Mouse (Mus musculus) layer of hippocampus, postnatal 25 days (tissue): ENCODE measurements around the gene P3h3. TPM values are rescaled to one million over a fixed set of nuclear protein-coding genes. Genes with fewer than 3 reads are reported as not detected.

Experiments
- DNase-seq, 2 experiments: peaks; one replicate each; pipeline ENCODE4 v3.0.0; 2022; ENCODE audit warnings: mixed read lengths in 2 of 2, low spot score in 1 of 2; ENCODE audit errors: extremely low spot score in 1 of 2
- total RNA-seq, 2 experiments: library from RNA; stranded (reverse); gene quantifications; 2 replicates each; pipeline ENCODE4 v1.2.3; 2021

P3h3 gene
- total RNA-seq, 2 experiments from 2014 or later: 18.5 to 30.1 TPM

DNA sequence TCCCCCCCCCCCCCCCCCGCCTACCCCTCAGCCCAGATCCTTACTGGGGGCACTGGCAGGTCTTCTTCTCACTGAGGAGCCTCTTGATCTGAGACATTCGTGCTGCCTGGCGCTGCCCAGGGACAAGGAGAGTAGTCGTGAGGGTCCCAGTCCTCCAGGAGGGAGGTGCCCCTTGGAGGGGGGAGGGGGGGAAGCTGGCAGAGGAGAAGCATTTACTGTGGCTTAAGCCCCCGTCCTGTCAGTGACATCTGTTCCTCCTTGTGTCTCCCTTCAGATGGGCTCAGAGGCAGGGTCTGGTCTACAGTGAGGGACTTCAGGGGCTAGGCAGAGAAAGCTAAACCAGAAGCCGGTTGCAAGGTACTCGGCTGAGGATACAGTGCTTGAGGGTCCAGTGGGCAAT, 9.0 kb upstream of the P3h3 start:
- no peak for DNase-seq

DNA sequence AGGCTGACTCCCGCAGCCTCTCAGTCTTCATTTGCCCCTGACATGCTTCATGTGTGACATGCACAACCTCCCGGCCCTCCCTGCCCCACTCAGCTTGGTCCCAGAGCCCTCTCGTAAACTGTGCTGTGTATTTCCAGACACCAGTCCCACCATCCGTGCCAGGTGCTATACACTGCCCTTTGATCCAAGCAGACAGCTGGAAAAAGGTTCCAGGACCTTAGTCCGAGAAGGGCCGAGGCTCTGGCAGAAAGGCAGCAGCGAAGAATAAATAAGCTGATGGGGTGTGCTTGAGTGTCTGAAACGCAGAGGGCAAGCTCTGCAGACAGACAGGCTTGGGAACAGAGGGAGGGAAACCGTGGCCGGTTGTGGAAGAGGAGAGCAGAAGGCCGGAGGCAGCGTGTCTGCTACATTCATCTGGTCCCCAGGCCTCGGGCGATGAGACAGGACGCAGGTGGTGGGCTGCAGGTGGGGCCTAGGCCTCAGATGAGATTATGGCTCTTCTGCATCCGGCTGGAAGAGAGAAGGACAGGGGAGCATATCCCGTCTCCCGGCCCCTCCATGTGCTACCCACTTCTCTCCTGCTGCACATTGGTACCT, 8.3 kb upstream of the P3h3 start:
- no peak for DNase-seq

DNA sequence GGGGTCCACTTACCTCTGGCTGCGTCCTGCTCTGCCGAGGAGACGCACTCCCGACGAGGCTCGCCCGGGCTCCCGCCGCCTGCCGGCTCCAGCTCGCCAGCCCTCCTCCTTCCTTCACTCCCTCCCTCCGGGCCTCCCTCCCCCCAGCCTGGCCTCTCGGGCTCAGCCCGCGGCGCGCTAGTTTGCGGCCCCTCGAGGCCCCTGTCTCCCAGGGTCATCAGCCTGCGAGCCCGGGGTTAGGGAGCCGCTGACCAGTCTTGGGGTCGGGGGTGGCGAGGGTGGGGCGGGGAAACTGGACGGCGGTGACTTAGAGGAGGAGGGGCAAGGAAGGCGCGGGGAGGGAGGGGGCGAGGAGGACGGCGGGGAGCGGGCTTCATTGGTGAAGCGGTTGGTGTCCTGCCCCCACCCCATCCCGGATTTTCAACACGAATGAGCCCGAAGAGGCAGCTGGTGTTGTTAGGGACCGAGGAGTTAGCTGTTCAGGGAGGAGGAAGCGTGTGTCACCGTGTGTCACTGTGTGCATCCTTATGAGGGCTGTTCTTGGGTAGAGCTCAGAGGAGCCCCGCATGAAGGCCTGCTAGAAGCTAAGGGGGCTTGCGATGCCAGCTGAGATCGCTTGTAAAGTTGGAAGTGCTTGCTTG, 6.2 kb upstream of the P3h3 start, which contains the start of gene Gpr162:
Gene Gpr162 (minus strand): TSS at position 326 of the 641 bp plus-strand sequence.
- DNase-seq: peak; percentile 58

DNA sequence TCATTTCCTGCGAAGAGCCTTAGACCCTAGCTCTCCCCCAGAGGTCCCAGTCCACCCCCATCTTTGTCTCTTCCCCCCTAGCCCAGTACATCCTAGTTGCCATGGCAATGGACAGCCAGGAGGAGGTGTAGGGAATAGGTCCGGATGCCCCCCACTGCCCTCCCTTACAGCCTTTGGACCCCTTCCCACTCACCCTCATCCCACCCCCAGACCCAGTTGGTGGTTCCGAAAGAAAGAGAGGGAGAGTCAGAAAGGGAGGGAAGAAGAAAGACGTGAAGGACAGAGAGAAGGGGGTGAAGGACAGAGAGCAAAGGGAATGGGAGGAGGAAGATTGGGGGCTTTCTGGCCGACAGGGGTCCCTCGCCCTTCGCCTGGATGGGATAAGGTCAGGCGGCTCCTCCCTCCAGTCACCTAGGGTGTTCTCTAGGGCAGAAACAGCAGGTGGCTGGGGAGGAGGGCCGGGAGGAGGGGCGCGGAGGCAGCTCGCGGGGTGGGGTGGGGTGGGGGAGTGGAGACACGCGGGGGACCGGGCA, 5.6 kb upstream of the P3h3 start:
- DNase-seq: peak in 1 of 2 experiments; percentile 33

DNA sequence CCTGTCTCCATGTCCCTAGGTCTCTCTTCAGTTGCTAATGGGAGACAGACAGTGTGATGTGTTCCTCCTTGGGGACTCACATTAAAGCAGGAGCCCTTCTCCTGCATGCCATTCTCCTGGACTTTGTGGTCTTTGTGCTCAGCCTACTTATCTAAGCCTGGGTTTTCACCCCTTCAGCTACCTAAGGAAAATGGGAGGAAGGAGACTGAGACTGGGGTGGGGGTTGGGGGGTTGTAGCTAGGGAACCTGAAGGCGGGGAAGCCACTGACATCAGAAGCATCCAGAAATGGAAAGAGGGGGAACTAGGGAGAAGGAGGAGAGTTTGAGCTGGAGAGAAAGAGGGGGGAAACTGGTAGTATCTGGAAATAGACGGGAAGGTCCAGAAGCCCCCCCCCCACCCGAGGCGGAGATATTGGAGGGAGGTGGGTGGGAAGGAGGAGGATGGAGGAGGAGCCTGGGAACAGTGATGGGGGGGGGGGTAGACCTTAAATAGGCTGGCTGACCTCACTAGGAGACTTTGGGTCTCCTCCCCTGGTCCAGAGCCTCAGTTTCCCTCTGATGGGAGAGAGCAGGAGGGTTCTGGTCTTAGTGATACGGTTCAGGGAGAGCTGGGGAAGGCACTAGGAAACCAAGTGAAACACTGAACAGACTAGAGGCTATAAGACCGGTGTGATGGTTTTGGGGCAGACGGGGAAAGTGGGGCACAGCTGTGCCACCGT, 5.0 kb upstream of the P3h3 start:
- no peak for DNase-seq

DNA sequence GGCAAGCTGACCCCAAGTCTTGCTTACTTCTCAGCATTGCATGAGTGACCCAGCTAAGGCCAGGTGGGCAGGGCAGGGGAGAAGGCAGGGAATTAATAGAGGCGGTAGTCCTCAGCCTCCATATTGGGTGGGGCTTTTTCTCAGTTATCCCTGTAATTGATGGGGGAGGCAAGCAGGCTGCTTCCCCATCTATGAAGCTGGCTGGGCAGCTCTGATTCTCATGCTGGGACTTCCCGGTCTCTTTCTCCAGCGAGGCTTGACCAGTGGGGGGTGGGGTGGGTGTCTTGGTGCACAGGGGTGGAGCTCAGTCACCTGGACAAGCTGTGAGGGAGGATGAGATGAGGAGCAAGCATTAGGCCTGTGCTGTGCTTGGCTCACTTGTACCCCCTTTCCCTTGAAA, 4.2 kb upstream of the P3h3 start:
- DNase-seq: no peak

DNA sequence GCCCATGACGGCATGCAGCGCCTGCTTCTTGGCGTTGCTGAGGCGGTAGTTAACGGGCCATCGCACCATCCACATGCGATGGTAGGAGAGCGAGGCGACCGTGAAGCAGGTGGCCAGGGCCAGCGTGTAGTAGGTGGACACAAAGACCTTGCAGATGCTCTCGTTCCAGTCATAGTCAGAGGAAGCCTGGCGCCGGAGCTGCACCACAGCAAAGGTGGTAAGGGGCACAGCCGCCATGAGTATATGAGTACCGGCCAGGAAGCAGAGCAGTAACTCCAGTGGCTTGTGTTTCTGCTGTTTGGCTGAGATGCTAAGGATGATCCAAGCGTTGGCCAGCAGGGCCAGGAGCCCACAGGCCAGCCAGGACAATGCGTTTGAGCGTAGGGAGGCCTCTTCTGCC, 3.7 kb upstream of the P3h3 start:
- DNase-seq: no peak

DNA sequence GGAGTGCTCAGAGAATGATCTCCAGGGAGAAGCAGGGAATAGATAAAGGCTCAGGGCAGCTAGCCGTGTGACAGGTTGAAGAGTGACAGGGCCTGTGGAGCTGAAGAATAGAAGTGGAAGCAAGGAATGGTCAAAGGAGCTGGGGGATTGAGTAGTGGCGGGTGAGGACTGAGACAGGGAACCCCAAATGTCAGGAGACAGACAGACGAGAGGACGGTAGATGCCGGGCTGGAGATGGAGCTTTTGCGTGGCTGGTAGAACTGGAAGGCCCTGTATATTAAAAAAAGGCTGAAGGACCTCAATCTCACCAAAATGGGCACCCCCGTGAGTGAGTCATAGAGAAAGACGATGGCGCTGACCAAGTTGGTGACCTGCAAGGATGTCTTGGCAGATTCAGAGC, 3.0 kb upstream of the P3h3 start:
- no peak for DNase-seq

DNA sequence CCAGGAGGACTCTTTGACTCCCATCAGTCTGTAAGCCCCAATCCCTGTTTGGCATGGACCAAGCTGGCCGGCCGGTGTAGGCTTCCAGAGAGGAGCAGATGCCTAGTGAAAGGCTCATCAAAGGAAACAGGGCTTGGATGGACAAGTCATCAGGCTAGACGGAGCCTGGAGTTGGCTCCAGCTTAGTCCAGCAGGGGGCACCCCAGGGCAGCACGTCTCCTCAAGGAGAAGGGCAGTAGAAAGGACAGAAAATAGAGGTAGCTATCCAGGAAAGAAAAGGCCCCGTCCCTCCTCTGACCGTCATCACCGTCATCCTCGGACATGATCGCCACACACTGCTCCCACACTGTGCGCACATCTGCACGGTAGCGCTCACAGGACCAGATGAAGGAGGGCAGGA, 2.2 kb upstream of the P3h3 start:
- peak; percentile 83 to 96 for DNase-seq

DNA sequence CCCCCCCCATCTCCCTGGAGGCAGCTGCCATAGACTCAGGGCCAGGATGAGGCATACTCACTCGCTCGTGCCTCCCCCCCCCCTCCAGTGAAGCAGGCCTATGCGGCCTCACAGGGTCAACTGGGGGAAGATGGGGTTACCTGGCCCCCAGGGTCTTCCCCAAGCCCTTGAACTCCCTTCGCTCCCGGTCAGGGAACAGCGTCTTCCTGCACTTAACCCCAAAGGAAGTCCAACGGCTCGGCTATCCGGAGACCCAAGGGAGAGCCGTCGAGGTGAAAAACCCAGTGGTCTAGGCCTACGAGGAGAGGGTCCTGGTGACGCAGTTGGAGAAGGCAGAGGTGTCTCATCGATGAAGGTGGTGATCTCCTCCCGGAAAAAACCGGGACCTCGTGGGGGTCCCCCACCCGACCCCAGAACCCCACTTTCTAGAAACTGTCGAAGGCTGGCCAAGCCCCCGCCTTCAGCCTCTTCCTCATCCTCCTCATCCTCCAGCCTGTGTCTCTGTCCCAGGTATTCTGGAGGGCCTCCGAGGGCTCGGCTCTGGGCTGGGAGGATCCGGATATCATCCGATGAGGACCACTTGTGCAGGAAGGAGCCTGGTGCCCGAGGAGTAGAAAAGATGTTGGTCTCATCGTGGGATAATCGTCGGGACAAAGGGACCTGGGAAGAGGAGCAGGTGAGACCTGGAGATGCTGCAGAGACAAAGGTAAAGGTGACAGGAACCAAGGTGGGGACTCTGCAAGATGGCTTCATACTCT, 1.2 kb upstream of the P3h3 start:
- DNase-seq: no peak

DNA sequence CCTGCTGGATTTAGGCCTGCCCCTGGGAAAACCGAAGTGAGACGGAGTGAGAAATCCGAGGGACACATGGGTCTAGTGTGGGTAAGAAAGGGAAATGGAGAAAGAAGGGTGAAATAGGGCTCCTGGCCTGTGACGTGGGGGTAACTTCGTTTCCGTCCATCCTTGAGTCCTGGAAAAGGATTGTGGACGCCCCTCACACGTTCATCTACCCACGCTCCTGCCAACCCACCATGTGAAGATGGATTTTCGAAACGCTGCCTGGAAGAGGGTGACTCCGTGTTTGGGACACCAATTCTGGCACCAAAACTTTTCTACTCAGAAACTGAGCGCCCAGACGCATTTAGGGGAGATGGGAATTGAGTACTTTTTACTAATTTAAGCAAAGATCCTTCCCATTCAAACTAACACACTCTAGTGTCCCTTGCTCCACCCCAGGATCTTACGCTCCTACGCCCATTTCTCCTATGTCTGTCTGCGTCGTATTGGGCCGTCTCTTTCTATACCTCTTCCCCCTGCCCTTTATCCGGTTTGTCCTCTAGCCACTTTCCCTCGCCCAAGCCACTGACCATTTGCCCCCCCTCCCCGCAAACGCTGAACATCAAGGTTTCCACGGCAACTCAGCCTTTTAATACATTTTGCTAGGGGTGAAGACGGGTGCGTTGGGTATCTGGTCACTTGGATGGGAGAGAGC, 433 bp upstream of the P3h3 start:
- no peak for DNase-seq

DNA sequence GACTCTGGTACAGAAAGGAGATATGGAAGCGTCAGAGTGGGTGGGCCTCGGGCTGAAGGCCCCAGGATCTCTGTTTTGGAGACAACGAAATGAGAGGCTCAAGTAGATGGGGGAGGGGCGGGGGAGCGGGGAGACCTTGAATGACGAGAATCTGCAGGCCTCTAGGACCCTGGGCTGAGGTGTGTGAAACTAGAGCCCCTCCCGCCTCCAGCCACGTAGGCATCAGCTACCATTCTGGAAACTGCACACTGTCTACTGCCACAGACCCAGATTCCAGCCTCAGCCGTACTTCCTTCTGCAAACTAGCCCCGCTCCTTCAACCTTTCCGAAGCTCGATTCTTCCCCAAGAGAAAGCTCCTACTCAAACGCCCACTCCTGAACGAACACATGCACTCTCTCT, 1.2 kb downstream of the P3h3 start:
- no peak for DNase-seq

DNA sequence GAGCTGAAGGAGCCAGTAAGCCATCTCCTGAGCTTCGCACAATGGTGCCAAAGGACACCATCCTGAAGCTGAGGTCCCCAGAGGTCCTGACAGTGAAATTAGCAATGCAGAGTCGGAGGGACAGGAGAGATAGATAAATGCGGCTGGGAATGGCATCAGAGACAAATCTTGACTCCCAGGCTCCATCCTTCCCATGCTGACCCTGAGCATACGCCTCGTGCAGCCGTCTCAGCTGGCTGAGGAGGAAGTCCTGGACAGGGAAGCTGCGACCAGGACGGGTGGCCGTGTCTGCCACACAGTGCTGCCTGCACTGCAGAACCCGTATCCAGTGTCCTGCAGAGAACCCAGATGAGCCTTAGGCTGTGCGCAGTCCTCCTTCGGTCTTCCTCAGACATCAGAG, 2.9 kb downstream of the P3h3 start:
- no peak for DNase-seq

DNA sequence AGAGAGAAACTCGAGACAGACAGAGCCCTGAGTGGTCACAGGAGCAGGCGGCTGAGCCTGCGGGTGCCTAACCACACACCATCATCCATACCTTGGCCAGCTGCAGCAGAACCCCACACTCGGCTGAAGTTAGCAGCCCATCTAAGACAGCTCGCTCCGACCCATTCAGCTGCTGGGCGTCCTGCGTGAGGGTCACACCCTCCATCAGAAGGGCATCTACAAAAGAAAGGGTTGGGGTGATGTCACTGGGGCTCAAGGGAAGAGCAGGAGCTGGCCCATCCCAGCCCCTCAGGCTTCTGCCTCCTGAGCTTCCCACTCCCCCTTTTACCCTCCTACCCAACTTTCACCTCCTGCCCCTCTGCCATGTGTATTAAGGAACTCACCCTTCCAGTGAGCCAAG, 7.0 kb downstream of the P3h3 start:
- no peak for DNase-seq

DNA sequence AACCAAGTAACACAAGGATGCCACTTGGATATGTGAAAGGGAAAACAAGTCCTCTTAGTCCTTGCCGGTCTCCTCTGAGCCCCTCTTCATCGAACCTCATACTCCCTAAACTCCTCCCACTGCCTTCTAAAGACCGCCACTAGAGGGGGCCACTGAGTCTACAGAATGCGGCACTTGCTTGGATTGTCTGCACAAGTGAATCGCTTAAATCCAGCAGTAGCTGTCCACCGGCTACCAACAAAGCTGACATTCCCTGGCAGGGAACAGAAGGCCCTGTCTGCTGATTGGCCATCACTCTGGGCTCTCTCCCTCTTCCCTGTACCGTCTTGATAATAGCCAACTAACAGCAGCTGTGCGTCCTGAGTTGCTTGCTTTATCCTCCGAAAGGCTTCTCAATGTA, 10.2 kb downstream of the P3h3 start:
- peak; percentile 97 to 100 for DNase-seq

DNA sequence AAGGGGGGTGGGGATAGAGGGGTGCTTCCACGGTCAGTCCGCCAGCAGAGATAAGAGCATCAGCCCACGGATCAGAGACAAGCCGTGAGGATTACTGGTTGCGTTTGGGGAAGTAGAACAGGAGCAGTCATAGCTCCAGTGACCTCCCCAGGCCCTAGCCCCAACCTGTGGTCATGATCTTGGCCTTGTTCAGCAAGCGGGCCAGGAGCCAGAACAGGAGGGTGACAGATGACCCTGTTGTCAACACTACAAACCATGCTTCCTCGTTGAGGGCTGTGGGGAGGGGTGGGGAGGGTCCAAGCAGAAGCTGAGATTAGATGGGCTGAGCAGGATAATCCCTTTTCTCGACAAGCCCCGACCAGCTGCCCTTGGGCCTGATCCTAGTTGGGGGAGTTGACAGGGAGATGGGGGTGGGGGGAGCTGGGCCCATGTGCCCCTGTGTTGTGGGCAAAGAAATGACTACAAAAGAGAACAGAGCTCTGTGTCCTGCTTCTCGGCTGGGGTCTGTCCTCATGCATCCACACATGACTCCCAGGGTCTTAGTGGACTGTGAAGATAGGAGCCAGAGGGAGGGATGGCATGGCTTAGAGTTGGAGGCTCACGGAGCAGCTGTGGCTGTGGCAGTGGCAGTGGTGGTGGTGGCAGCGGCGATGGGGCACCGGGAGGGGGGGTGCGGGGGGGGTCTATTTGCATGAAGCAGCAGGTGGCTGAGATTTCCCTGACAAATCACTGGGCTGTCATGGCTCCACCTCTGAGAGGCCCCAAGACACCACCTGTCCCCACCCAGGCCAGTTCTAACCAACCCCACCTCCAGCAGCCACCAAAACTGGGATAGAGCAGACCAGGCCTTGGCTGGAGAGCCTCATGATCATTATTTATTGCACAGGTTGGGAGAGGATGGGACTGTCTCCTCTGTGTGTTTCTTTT, 17.0 kb downstream of the P3h3 start, which contains the start of gene Gnb3:
Gene Gnb3 (minus strand): TSS at position 35 of the 927 bp plus-strand sequence.
- no peak for DNase-seq

DNA sequence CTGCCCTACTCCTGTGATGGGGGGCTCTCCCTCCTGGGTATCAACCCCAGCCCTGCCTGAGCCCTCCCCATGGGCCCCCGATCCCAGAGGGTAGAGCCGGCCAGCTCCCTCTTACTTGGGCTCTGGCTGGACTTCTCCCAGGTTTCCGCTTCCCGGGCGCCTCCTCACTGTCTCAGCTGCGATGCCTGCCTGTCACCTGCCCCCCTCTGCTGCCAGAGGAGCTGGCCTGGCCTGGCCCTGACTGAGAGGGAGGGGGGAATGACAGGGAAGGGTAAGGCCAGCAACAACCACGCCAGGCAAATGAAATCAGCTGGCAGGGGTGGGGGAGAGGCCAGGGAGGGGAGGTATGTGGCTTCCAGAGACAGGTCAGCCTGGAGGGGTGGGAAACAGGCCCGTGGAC, 17.7 kb downstream of the P3h3 start:
- no peak for DNase-seq

DNA sequence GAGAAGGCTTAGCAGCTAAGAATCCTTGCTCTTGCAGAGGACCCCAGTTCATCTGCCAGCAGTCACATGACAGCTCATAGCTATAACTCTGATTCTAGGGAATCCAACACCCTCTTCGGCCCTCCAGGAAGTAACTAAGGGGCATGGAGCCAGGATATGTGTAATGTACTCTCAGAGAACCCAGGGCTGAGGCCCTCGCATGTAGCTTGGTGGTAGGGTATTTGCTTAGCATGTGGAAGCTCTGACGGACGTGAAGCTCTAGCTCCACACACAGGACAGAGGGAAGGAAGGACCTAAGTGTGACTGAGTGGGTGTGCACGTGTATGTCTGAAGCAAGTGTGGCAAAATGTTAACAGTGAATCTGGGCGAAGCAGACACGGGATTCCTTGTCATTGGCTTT, 21.1 kb downstream of the P3h3 start:
- DNase-seq: no peak

DNA sequence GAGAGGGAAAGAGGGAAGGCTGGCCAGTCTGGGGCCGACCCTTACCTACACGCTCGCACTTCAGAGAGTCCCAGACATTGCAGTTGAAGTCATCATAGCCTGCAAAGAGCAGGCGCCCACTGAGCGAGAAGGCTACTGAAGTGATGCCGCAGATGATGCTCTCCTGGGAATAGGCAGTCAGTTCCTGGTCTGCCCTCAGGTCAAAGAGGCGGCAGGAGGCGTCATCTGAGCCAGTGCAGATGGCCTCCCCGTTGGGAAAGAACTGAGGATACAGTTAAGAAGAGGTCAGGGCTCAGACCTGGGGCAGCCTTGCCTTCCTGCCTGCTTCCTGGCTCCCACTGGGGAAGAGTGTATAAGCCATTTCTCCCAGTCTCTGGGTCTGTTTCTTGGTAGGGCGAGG, 22.0 kb downstream of the P3h3 start:
- no peak for DNase-seq
